Mouse (Mus musculus) heart, adult 8-10 months (tissue): ENCODE results near the gene Rnase1. TPM values are rescaled to one million over a fixed set of nuclear protein-coding genes. Genes with fewer than 3 reads are reported as not detected.

Experiments used
- total RNA-seq, 4 experiments: library from RNA; stranded (reverse); gene quantifications; 2 replicates each; pipeline ENCODE4 v1.2.4; 2022

Rnase1 gene
- total RNA-seq, 4 experiments from 2014 or later, result 0.29 to 1.4 (median 1.3) TPM; not detected in 1

Other genes with a start within 250 kb of the Rnase1 start
- gene Klhl33, start 249.3 kb downstream of the Rnase1 start, total RNA-seq, result 10 to 100 TPM; 13.4 to 33.6 (median 21.6) TPM
- gene Osgep, start 221.9 kb downstream of the Rnase1 start, total RNA-seq, result 10 to 100 TPM; 53.6 to 75.8 (median 70.5) TPM
- 10 to 100 TPM; 23.1 to 33.8 (median 26.7) TPM for gene Apex1, start 221.8 kb downstream of the Rnase1 start, total RNA-seq
- 10 to 100 TPM; 19.3 to 24.5 (median 20.6) TPM for gene Pip4p1, start 215.9 kb downstream of the Rnase1 start, total RNA-seq
- gene Pnp, start 215.7 kb downstream of the Rnase1 start, total RNA-seq, result 10 to 100 TPM in 1 of 4 experiments, 1 to 10 TPM in 3; 8.0 to 10.9 (median 9.3) TPM
- 10 to 100 TPM in 2 of 4 experiments, 1 to 10 TPM in 2; 6.8 to 12.3 (median 9.5) TPM for gene Gm49342, start 202.3 kb downstream of the Rnase1 start, total RNA-seq
- 1 to 10 TPM in 1 of 4 experiments, under 1 TPM in 2, not detected in 1; 0.52 to 1.2 (median 0.84) TPM for gene Pnp2, start 190.8 kb downstream of the Rnase1 start, total RNA-seq
- under 1 TPM in 3 of 4 experiments, not detected in 1; 0.25 to 0.37 (median 0.27) TPM for gene Rnase10, start 139.0 kb downstream of the Rnase1 start, total RNA-seq
- not detected for gene Rnase9, start 104.9 kb downstream of the Rnase1 start, total RNA-seq
- not detected for gene Rnase11, start 96.6 kb downstream of the Rnase1 start, total RNA-seq
- gene Rnase12, start 89.1 kb downstream of the Rnase1 start, total RNA-seq, result not detected
- gene Olfr750, start 72.3 kb downstream of the Rnase1 start, total RNA-seq, result not detected
- 10 to 100 TPM; 38.7 to 52.9 (median 46.5) TPM for gene Rnase4, start 55.7 kb downstream of the Rnase1 start, total RNA-seq
- gene Ang, start 55.6 kb downstream of the Rnase1 start, total RNA-seq, result 1 to 10 TPM; 3.6 to 9.2 (median 4.9) TPM
- gene Eddm3b, start 32.4 kb downstream of the Rnase1 start, total RNA-seq, result not detected
- under 1 TPM; 0.16 to 0.63 (median 0.33) TPM for gene Rnase6, start 22.9 kb downstream of the Rnase1 start, total RNA-seq
- gene Rnase2b, start 15.5 kb upstream of the Rnase1 start, total RNA-seq, result not detected
- gene Ang2, start 52.4 kb upstream of the Rnase1 start, total RNA-seq, result not detected
- not detected for gene Ear14, start 56.6 kb upstream of the Rnase1 start, total RNA-seq
- gene Rnase2a, start 109.3 kb upstream of the Rnase1 start, total RNA-seq, result 10 to 100 TPM in 1 of 4 experiments, 1 to 10 TPM in 2, under 1 TPM in 1; 0.95 to 12.3 (median 2.4) TPM
- not detected for gene Gm7247, start 215.0 kb upstream of the Rnase1 start, total RNA-seq